Comparison of ENCODE assay signal across 40 mouse cellular contexts in genomic region chrX:73871474-73871873, GRCm38 (mm10). TPM values are rescaled to one million over a fixed set of nuclear protein-coding genes. Genes with fewer than 3 reads are reported as not detected.
"Had no signal": no experiment of that assay in that cellular context is flagged by ENCODE, and none has a peak within 500 bp of the region (broad histone marks: within the 10 kb centered on the region; RNA-seq: fewer than 3 reads in every experiment).

No protein-coding gene starts in this region.

- H3K27me3 ChIP-seq: limb, embryonic 13.5 days; limb, embryonic 15.5 days; liver, embryonic 13.5 days; lung, embryonic 15.5 days; midbrain, embryonic 12.5 days; neural tube, embryonic 12.5 days; neural tube, embryonic 13.5 days had no signal

- H3K4me1 ChIP-seq: limb, embryonic 12.5 days; limb, embryonic 13.5 days; limb, embryonic 15.5 days; lung, embryonic 15.5 days; megakaryocyte, embryonic 14.5 days had no signal

- H3K4me2 ChIP-seq: limb, embryonic 12.5 days; limb, embryonic 13.5 days; limb, embryonic 15.5 days; liver, embryonic 11.5 days; liver, embryonic 12.5 days; liver, embryonic 13.5 days; liver, embryonic 15.5 days; lung, embryonic 14.5 days; lung, embryonic 15.5 days; midbrain, embryonic 11.5 days; midbrain, embryonic 12.5 days; neural tube, embryonic 12.5 days; neural tube, embryonic 13.5 days had no signal

- H3K9ac ChIP-seq: limb, embryonic 12.5 days; limb, embryonic 13.5 days; limb, embryonic 15.5 days; liver, embryonic 12.5 days; liver, embryonic 13.5 days; liver, embryonic 14.5 days; liver, embryonic 15.5 days; liver, postnatal 0 days; lung, embryonic 14.5 days; lung, embryonic 15.5 days; midbrain, embryonic 12.5 days; neural tube, embryonic 12.5 days; neural tube, embryonic 13.5 days had no signal

- H3K27ac ChIP-seq: left cerebral cortex, adult 2 months; limb, embryonic 10.5 days; limb, embryonic 12.5 days; limb, embryonic 13.5 days; limb, embryonic 15.5 days; liver, embryonic 12.5 days; liver, embryonic 13.5 days; liver, embryonic 14.5 days; liver, embryonic 15.5 days; lung, embryonic 15.5 days; macrophage; midbrain, embryonic 10.5 days; midbrain, embryonic 12.5 days; neural tube, embryonic 12.5 days; neural tube, embryonic 13.5 days had no signal

- ATAC-seq: liver, embryonic 12.5 days; liver, postnatal 0 days; lung, postnatal 0 days had no signal

- H3K9me3 ChIP-seq: limb, embryonic 10.5 days; limb, embryonic 12.5 days; limb, embryonic 13.5 days; limb, embryonic 15.5 days; liver, embryonic 12.5 days; liver, embryonic 13.5 days; liver, embryonic 15.5 days; lung, embryonic 15.5 days; megakaryocyte, embryonic 14.5 days; midbrain, embryonic 10.5 days; midbrain, embryonic 12.5 days; neural tube, embryonic 12.5 days; neural tube, embryonic 13.5 days had no signal

- H3K36me3 ChIP-seq: limb, embryonic 10.5 days; limb, embryonic 12.5 days; limb, embryonic 13.5 days; limb, embryonic 15.5 days; liver, embryonic 12.5 days; liver, embryonic 13.5 days; liver, embryonic 15.5 days; lung, embryonic 15.5 days; midbrain, embryonic 10.5 days; midbrain, embryonic 12.5 days; neural tube, embryonic 12.5 days; neural tube, embryonic 13.5 days had no signal

- H3K4me3 ChIP-seq: left cerebral cortex, adult 2 months; limb, embryonic 10.5 days; limb, embryonic 12.5 days; limb, embryonic 13.5 days; limb, embryonic 15.5 days; liver, embryonic 12.5 days; liver, embryonic 13.5 days; liver, embryonic 15.5 days; lung, embryonic 15.5 days; megakaryocyte, embryonic 14.5 days; midbrain, embryonic 10.5 days; midbrain, embryonic 12.5 days; myocyte; neural tube, embryonic 12.5 days; neural tube, embryonic 13.5 days had no signal

- DNase-seq: liver; liver, embryonic 13.5 days; liver, postnatal 0 days; lung, adult 18-20 months; lung, adult 2 months; lung, embryonic 14.5 days; lung, postnatal 10 days; lung, postnatal 14 days; lung, postnatal 36 days; lung, postnatal 4 days; midbrain, embryonic 14.5 days had no signal

RNA-seq across cellular contexts. Expression of gene Avpr2, which starts 20.4 kb away (rescaled TPM):
- total RNA-seq: left cerebral cortex, adult 2 months; left cerebral cortex, adult 8-10 months; left cerebral cortex, postnatal 10 days; left cerebral cortex, postnatal 14 days; left cerebral cortex, postnatal 25 days; left cerebral cortex, postnatal 36 days; left cerebral cortex, postnatal 4 days; liver, adult 2 months; megakaryocyte-erythroid progenitor cell, adult 5-6 weeks had no signal
- polyA plus RNA-seq: limb, embryonic 14.5 days; liver, adult 2 months; lung, adult 2 months; lung, embryonic 14.5 days; midbrain, embryonic 11.5 days; midbrain, embryonic 14.5 days; myocyte; neural tube, embryonic 11.5 days had no signal
